Mouse (Mus musculus): ENCODE data around the gene Hadhb.
"Not testable (repeated sequence)": the region's sequence is repeated elsewhere in the genome, so short reads cannot be mapped to it uniquely, and the experiment has no call there.

DNA sequence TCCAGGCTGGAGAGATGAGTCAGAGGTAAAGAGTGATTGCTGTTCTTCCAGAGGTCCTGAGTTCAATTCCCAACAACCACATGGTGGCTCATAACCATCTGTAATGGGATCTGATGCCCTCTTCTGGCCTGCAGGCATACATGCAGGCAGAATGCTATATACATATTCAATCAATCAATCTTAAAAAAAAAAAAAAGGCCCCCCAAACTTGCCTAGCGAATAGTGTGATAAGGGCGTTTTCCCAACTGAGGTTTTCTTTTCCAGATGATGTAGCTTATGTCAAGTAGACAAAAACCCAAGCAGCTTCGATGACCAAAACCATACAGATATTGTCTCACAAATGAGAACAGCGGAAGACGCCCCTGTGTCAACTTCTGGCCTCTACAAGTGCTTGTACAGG, 55.7 kb downstream of the Hadhb start:
- 0 out of 2 replicates have a peak, but pooled peaks have one; percentile 12 for TF ChIP-seq CTCF (IDR thresholded peaks at IDR 0.05; ENCODE audit: low read depth)
- not testable (repeated sequence) for TF ChIP-seq EP300 (IDR thresholded peaks at IDR 0.05; ENCODE audit: low read depth)

Data from liver, postnatal 0 days (tissue).